Mouse (Mus musculus) lung, postnatal 0 days (tissue): Measurements from ENCODE around the gene Ugt1a6a.

Experiments used
- CTCF ChIP-seq: IDR thresholded peaks from 2 replicates; pipeline ENCODE4 v1.5.1; 2016; ENCODE audit warnings: antibody characterized with exemption, mild to moderate bottlenecking
- EP300 ChIP-seq: IDR thresholded peaks from 2 replicates; pipeline ENCODE4 v1.6.1; 2016; ENCODE audit warnings: antibody characterized with exemption, mild to moderate bottlenecking, control low read depth

DNA sequence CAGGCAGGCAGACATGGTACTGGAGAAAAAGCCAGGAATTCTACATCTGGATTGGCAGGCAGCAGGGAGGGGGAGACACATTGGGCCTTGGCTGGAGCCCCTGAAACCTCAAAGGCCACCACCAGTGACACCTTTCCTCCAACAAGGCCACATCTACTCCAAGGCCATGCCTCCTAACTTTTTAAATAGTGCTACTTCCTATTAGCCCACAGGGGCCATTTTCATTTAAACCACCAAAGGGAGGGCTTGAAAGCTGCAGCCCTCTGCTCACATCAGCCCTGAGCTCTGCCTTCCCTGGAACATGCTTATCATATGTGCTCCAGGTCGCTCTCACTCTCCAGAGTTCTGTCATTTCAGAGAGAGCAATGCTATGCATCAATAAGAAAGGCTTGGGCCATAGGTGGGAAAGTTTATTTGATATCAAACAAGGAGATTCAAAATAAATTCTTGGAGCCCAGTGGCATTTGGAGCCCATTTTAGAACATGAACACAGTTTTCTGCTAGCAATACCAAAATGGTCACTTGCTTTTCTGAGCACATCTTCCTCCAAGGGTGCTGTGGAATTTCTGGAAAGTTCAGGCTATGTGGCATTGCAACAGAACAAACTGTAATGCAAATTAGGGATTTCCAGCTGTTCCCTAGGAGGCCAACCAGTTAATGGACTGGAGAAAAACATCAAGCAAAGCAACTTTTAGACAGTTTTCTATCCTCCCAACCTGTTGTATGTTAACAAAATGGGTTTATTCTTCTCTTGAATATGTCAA lies 29.8 kb upstream of the Ugt1a6a start:
- TF ChIP-seq CTCF, result no peak
- no peak for TF ChIP-seq EP300
